Mouse (Mus musculus) NIH3T3 (cell line): Measurements from ENCODE around the gene Nek1.
A peak's percentile ranks its signal among the peaks of the same experiment; 100 is the strongest.
"Not testable (repeated sequence)": the region's sequence is repeated elsewhere in the genome, so short reads cannot be mapped to it uniquely, and the experiment has no call there.

ENCODE experiments used
- DNase-seq: peaks from one replicate; pipeline ENCODE4 v3.0.0-alpha.2; 2012; ENCODE audit warnings: low read depth

The Nek1 gene

DNA sequence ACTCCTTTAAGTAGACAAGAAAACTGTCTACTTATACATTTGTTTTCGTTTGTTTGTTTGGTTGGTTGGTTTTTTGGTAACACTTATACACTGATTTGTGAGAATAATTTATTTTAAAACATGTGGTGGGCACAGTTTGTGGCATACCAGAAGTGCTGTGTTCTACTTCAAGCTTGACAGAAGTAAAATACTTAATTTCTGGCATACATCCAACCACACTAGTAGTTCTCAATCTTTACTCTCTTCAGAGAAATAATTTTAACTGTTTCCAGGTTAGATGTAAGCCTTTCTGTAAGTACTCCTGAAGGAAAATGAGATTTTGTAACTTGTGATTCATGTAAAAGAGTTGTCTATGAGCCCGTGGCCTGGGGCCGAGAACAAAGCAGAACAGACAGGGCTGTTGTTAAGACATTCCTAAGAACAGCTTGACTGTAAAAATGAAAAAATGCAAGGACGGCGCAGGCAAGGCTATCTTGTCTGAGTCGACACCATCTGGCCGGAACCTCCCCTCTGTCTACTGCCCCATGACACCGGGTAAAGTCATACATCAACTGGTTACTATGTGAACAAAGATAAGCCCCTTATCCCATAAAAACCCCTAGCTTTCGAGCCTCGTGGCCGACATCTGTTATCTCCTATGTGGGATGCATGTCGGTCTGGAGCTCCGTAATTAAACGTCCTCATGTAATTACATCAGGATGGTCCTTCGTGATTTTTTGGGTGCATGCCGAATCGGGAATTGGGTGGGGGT is 8.6 kb upstream of the Nek1 start:
- DNase-seq: not testable (repeated sequence)

DNA sequence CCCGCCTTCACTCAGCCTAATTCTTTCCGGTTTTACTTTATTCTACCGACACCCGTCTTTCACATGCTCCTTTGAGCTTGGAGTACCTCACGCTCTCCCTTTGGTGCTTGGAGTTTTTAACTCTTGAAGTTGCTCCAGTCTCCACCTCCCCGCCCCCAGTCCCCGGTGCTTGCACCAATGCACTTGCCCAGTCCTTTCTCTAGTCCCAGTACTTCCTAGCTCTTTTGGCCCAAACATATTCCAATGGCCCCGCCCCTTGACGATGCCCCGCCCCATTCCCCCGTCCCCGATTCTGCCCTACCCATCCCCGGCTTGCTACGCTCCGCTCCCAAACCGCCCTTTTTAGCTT is 460 bp upstream of the Nek1 start:
- DNase-seq: no peak

DNA sequence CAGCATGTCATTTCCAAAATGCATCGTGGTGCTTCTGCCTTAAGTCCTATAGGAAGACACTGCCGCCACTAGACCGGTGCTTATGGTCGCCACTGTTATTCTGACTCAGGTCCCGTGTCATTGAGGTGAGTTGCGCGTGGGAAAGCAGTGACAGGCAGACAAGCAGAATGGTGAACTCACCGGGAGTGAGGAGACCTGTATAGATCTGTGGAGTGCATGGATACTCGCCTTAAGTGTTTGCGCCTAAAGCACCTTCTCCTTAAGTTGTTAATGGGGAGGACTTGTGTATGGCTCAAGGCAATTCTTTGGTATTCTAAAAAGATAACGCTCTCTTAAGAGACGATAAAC is 618 bp downstream of the Nek1 start:
- DNase-seq: no peak

DNA sequence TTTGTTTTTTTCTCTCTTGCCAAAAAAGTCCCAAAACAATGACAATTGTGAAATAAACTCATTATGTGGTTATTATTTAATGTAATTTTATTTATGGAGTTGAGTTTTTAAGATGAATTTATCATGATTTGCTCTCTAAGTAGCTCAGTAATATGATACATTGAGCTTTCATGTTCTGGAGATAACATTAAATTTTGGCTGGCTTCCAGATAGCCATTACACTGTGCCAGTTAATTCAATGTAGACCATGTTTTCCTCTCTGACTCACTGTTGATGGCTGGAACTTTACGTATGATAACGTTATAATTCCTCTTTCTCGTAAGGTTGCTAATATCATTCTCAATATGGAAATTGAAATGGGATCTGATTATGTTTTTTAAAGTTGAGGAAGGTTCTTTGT is 3.5 kb downstream of the Nek1 start:
- DNase-seq: no peak

DNA sequence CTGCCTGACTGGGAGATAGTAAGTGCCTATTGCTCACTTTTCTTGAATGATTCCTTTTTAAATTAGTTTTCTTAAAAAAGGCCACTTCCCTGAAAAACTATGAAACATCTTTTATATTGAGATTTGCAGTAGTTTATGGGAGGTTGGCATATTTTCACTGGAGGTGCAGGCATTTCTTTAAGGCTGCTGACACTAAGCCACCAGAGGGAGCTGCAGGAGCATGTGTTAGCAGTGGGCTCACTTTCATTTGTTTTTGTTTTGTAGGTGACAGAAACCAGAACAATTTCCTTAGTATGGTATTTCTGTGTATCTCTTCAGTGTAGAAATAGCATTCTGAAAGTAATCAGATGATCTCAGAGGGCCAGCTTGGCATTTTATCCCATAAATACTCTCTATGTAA is 49.0 kb downstream of the Nek1 start:
- DNase-seq: peak; percentile 85

DNA sequence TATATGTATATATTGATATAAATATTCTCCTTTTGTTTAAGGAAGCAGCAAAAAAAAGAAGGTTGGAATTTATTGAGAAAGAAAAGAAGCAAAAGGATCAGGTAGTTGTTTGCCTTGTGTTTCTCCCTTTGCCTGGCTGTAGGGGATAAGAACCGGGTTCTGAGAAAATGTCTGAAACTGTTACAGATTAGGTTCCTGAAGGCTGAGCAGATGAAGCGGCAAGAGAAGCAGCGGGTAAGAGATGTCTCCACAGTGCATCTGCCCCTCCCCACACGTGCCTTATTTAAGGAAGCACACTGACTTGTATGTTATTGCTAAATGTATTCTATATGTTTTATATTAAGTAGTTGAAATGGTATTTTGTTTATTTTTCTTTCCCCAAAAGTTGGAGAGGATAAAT is 50.9 kb downstream of the Nek1 start:
- no peak for DNase-seq

DNA sequence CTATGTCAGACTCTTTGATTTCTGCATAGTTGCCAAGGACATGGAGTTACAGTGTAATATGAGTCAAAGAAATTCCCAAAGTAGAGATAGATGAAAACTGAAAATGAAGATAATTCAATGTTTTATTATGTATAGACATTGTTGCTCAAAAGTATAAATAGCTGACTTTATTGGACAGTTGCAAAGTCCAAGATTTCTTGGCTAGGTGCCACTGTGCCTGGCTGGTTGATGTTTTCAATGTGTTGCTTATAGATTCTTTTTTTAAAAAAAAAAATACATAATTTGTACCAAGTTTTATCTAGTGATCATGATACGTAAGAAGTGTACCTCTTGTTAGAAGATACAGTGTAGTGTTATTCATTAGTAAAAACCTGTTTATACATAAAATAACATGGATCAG is 53.8 kb downstream of the Nek1 start:
- DNase-seq: peak; percentile 61

DNA sequence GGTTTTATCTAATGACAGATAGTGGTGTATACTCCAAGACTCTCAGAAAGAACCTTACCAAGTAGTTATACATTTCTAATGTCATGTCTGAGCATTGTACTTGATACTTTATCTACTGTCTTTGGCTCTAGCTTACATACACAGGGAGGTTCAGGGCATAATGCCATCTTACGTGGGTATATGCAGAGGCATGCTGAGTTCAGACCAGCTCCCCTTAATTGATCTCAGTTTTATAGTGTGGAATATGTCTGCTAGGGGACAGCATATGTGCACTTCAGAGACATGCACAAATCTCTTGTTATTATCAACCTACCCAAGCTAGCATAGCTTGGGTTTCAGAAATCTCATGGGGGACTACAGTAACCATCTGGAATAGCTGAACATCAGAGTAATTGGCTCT is 60.0 kb downstream of the Nek1 start:
- no peak for DNase-seq

DNA sequence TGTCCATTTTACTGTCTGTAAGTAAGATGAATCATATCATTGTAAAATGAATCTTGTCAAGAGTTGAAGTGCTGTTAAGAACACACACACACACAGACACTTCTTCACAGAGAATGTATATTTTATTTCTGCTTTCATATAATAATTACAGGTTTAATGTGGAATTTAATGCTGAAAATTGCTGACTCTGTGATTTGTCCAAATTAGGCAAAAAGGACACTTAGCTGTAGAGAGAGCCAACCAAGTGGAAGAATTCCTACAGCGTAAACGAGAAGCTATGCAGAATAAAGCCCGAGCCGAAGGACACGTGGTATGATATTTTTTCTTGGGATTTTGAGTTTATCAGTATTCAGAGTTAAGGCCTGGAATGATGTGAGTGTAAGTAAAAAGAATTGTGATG is 61.3 kb downstream of the Nek1 start:
- no peak for DNase-seq

DNA sequence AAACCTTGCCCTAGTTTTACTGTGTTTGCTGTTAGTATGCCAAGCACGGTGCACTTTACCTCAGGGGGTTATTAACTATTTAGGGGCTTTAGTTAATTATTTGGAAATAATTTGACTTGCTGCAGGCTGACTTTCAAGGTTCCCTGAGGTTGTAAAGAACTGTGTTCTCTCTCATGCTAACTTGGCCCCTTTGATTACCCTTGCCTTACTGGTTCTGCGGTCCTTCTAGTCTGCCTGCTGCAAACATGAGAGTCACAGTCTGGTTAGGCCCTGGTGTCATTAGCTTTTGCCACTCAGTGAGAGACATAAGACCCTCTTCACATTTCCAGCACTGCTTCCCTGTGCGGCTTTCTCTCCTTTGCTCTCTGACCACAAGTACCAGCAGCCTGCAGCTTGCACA is 64.0 kb downstream of the Nek1 start:
- DNase-seq: no peak

DNA sequence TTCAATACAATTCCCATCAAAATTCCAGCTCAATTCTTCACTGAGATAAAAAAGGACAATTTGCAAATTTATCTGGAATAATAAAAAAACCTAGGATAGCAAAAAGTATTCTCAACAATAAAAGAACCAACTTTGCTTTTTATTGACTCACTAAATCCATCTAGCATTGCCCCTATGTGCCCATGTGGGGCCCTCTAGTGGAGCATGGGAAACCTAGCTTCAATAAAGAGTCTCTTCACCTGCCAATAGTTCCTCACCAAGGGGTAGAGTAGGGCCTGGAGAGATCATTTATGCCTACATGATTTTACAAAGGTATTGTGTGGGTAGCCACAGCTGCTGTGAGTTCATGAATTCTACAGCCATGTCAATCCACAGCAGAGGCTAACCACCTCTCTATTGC is 66.1 kb downstream of the Nek1 start:
- DNase-seq: peak; percentile 31

DNA sequence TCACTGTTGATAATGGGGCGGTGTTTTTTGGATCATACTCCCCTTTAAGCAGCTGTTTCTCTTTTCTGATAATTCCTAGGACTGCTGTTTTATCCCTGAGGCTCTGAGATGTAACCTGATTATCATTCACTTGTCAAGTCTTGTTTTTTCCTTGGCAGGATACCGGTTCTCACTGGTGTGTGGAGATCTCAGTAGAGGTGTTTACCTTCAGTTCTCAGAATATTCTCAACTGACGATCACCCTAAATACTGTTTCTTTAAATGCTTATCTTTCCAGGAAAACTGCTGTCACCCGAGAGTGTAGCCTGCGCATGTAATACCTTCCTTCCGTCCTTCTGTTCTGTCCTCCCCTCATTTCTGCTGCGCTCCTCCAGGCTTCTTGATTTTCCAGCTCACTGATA is 67.4 kb downstream of the Nek1 start:
- no peak for DNase-seq

DNA sequence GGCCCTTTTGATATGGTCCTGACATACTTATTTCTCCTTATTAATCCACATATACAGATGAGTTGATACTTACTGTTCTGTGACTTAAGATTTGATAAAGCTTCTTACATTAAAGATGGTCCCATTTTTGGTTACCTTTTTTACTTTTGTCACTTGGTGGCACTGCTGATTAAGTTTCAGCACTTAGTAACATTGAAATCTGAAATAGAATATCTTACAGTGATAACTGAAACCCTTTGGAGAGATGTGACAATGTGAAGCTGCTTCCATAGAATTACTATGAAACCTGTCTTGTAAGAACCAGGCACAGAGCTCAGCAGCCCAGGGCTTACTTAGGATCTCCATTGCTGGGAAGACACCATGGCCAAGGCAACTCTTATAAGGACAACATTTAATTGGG is 82.1 kb downstream of the Nek1 start:
- peak; percentile 54 for DNase-seq

DNA sequence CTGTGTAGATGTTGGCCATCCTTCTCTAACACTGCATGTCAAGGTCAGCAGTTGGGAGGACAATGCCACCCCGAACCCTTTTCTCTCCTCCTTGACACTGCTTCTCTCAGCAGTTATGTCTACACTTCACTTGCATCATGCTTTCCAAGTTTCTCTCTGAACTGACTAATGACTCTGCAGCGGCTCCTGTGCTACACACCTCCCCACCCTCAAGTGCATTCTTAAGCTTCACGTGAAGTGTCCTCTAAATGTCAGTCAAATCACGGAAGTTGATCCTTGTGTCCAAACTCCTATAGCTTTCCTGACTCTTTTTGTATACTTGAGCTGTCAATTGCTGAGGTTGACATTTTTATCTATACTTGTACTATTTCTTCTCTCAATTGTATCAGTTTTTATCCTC is 117.5 kb downstream of the Nek1 start:
- DNase-seq: no peak

DNA sequence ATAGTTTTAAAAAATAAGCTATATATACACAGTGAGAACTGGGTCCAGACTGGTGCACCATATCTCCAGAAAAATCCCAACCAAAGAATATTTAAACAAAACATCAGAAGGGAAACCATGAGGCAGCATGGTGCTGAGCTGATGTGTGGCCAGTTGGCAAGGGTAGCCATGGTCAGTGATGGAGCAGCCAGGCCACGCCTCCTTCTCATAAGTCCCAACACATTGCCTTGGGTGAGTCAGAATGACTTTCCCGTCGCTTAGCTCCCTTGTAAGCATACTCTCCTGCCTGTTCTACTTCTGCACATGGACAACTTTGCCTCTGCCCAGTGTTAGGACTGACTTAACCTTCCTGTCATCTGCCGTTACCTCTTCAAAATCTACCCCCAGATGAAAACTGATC is 118.9 kb downstream of the Nek1 start:
- DNase-seq: peak; percentile 90

DNA sequence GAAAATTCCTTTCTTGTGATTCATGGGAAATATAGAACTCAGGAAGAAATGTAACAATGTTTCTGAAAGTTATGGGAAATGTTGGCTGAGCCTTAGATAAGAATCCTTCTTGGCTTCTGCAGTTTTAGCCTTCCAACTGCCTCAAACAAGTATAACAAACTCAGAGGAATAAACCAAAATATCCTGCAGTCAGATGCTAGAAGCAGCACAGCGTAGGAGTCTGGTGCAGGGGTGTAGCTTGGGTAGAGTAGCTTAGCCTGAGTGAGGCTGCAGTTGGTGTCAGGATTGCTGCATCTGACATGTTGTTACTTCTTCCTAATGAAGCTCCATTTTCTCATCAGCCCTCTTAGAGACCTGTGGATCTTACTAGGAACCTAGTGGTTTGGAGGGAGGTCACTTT is 128.6 kb downstream of the Nek1 start:
- DNase-seq: no peak

DNA sequence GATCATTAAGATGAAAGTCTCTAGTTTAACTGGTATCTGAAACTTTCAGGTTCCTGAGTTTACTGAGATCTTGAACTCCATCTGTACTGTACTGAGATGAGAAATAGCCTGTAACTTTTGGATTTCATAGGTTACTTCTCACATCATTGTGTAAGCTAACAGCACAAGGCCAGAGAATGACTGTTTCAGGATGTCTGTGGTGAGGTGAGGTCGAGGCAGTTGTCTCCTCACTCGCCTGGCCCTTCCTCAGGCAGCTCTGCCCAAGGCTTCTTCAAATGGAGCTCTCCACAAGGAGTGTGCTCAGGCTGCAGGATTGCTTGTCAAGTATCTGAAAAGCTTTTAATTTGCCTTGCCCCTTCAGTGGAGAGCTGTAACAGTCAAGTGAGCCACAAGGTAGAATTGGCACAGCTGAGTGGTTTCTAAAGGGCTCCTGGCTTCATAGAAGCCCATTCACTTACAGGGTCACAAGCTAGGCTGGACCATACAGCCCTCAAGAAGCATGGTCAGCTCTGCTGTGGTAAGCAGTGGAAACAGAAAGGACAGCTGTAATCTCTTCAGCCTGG is 134.4 kb downstream of the Nek1 start:
- no peak for DNase-seq

DNA sequence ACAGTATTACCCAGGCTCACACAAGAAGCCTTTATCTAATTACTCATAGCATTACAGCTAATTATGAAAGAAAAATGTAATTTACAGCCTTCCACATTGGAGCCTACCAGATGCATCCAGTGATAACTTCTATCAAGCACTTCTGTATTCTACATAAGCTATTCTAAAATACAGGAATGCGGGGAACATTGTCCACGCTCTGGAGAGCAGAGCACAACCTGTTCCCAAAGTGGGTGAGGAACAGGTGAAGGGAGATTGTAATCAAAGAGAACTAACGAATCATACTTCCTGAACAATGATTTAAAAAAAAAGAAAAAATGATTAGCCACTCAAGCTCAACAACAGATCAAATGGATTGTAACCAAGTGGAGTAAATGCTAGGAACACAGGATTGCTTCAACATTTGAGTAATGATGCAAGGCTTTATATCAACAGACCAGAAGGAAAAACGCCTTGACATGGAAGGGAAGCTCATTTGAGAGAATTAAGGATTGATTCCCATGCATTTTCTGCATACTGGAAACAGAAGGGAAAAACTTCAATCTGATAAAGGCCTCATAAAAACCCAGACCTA is 139.7 kb downstream of the Nek1 start:
- no peak for DNase-seq

DNA sequence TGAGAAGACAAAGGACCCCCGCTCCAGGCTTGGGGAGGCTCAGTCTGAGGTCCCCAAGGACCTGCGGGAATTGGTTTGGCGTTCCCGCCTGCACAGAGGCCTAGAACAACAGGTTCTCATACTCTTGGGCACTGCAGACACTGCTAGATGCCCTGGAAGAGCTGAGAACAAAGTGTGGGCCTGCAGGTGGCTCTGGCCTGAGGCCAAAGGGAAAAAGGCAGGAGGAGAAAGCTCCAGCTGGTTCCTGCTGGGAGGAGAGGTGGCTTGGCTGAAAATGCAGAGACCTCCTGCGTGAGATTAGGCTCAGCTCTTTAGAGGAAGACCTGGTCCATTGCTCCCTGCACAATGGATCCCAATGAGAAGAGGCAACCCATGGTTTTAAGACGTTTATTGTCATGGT is 148.9 kb downstream of the Nek1 start:
- no peak for DNase-seq

DNA sequence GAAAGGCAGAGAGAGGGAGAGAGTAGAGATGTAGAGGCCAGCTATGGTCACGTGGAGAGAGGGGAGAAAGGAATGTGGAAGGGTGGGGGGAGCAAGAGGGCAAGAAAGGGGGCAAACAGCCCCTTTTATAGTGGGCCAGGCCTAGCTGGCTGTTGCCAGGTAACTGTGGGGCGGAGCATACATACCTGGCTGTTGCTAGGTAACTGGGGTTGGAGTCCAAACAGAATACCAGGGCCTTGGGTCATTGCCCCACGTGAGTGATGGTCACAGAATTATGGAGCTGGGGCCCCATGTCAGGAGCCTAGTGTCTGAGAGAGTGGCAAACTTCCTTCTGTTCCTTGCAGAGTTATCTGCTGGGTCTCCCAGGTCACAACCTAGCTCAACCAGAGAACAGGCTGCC is 149.3 kb downstream of the Nek1 start:
- no peak for DNase-seq

DNA sequence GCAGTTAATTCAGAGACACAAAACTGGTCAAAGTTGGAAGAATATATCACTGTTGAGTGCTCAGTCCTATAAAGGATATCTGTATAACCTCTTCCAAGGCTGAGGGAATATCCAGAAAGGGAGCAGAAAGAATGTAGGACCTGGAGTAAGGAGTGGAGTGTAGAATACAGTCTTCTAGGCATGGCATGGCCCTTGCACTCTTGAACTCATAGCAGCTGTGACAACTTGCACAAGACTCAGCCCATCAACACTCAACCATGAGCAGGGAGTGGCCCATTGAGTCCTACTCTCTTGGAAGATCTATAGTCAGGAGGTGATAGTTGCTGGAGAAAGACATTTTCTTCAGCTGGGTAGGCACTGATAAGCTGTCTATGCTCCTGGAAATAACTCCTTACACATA is 149.8 kb downstream of the Nek1 start:
- no peak for DNase-seq

DNA sequence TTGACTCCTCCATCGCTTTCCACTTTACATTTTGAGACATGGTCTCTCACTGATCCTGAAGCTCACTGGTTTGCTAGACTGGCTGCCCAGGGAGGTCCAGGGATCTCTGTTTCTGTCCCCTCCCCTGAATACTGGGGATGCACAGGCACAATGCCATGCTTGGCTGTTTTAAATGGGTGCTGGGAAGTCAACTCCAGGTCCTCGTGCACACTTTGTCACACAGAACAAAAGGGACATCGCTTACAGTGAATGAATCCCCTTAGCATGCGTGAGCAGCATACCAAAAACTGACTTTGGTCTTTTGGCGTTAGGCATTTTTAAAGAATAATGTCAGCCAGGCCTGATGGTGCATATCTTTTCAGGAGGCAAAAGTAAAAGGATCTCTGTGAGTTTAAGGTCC is 155.7 kb downstream of the Nek1 start:
- no peak for DNase-seq

DNA sequence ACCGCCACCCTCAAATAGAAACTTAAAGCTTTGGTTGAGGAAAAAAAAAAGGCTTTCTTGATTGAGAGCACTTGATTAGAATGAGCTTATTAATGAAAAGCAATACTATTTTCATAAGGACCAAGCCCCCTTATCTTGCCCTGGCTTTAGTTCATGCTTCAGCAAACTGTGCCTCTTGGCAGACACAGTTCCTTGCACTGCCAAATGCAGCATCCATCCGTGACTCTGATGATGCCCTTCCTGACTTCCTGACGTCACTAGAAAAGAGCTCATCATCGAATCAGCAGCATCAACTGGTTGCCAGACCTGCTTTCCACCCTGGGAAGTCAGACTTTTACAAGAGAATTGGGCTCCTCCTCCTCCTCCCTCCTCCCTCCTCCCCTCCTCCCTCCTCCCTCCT is 157.6 kb downstream of the Nek1 start:
- DNase-seq: peak; percentile 18

DNA sequence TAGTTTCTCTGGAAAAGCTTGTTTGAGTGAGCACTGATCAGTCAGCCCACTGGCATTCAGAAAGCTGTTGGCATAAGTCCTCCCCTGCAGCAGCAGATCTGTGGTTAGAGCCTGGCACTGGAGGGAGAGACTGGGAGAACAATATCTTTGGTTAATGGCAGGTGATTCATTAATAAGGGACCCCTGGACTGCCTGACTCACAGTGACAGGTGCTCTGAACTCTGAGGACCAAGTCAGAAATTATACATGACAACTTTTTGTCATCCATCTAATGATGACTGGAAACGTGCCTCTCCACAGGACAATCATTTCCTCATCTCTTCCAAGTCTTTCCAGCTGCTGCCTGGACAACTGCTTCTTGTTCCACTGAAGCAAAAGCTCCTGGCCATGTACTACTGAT is 163.4 kb downstream of the Nek1 start:
- DNase-seq: no peak
